Comparison of ENCODE assay signal across 7 mouse cellular contexts in genomic region chr10:63025491-63026011, GRCm38 (mm10). TPM values are rescaled to one million over a fixed set of nuclear protein-coding genes. Genes with fewer than 3 reads are reported as not detected.
DNase-seq lines count a peak whose midpoint lies in the region; ATAC-seq and TF ChIP-seq lines count a peak whose summit lies in the region.

No protein-coding gene starts in this region.

- H3K4me2 ChIP-seq in lung, embryonic 14.5 days = peak overlapping the region; percentile 69
- H3K4me2 ChIP-seq in forebrain, embryonic 12.5 days = peak overlapping the region; percentile 69
- H3K4me2 ChIP-seq in limb, embryonic 12.5 days = peak overlapping the region; percentile 67

- peak overlapping the region; percentile 95 for H3K4me3 ChIP-seq in lung, embryonic 14.5 days (ENCODE audit: low read depth, low read length)
- peak overlapping the region; percentile 90 for H3K4me3 ChIP-seq in forebrain, embryonic 12.5 days (replicated peaks)
- H3K4me3 ChIP-seq in limb, embryonic 12.5 days (replicated peaks) = 0 out of 2 replicates have a peak overlapping the region, but pooled peaks have one; percentile 87

- DNase-seq in lung, embryonic 14.5 days = peak; percentile 21
- no peak for DNase-seq in lung, postnatal 14 days
- DNase-seq in retina, embryonic 14.5 days (ENCODE audit: low spot score) = peak; percentile 41
- DNase-seq in spleen, postnatal 14 days (ENCODE audit: low spot score in 2 of 2) = no peak
- DNase-seq in adrenal gland, postnatal 14 days = no peak

- peak overlapping the region; percentile 100 for H3K27ac ChIP-seq in lung, embryonic 14.5 days (ENCODE audit: low read depth)
- peak overlapping the region; percentile 100 for H3K27ac ChIP-seq in forebrain, embryonic 12.5 days
- peak overlapping the region; percentile 100 for H3K27ac ChIP-seq in limb, embryonic 12.5 days

- no peaks in the 10 kb centered on the region; the same call in 1 of the 2 replicates for H3K36me3 ChIP-seq in lung, embryonic 14.5 days (ENCODE audit: insufficient read depth)
- H3K36me3 ChIP-seq in forebrain, embryonic 12.5 days (replicated peaks) = no peaks in the 10 kb centered on the region
- no peaks in the 10 kb centered on the region for H3K36me3 ChIP-seq in limb, embryonic 12.5 days

- no peaks in the 10 kb centered on the region for H3K9me3 ChIP-seq in lung, embryonic 14.5 days (ENCODE audit: low read depth, low read length)
- no peaks in the 10 kb centered on the region for H3K9me3 ChIP-seq in forebrain, embryonic 12.5 days
- H3K9me3 ChIP-seq in limb, embryonic 12.5 days = no peaks in the 10 kb centered on the region

- 65% methylated on average over 6 of the region's 6 CpGs for WGBS in lung, embryonic 14.5 days
- 7% methylated on average over 6 of the region's 6 CpGs for WGBS in forebrain, embryonic 12.5 days
- WGBS in limb, embryonic 12.5 days = 57% methylated on average over 6 of the region's 6 CpGs

- H3K27me3 ChIP-seq in lung, embryonic 14.5 days (ENCODE audit: insufficient read depth, low read length) = no peaks in the 10 kb centered on the region
- H3K27me3 ChIP-seq in forebrain, embryonic 12.5 days = no peaks in the 10 kb centered on the region
- no peaks in the 10 kb centered on the region for H3K27me3 ChIP-seq in limb, embryonic 12.5 days

- ATAC-seq in lung, embryonic 14.5 days (ENCODE audit: insufficient read depth) = no peak
- no peak for ATAC-seq in forebrain, embryonic 12.5 days (ENCODE audit: low FRiP score)
- ATAC-seq in limb, embryonic 12.5 days (ENCODE audit: insufficient number of reproducible peaks, insufficient read depth, low FRiP score, low TSS enrichment, low read depth) = no peak

- peaks cover 16% of the 10 kb centered on the region for H3K4me1 ChIP-seq in lung, embryonic 14.5 days (ENCODE audit: insufficient read depth)
- peaks cover 50% of the 10 kb centered on the region for H3K4me1 ChIP-seq in forebrain, embryonic 12.5 days
- H3K4me1 ChIP-seq in limb, embryonic 12.5 days (replicated peaks) = peaks cover 38% of the 10 kb centered on the region

- TF ChIP-seq CTCF in lung, embryonic 14.5 days (IDR thresholded peaks at IDR 0.05; ENCODE audit: low read depth) = no peak

- H3K9ac ChIP-seq in lung, embryonic 14.5 days = no peak overlapping the region
- 0 out of 2 replicates have a peak overlapping the region, but pooled peaks have one; percentile 9 for H3K9ac ChIP-seq in forebrain, embryonic 12.5 days
- no peak overlapping the region for H3K9ac ChIP-seq in limb, embryonic 12.5 days (replicated peaks)

RNA-seq across cellular contexts. Expression of gene Pbld2, which starts 1.4 kb away (rescaled TPM):
- polyA plus RNA-seq in lung, embryonic 14.5 days (2014; fragmentation: Nextera tagmentation; extraction: Ambion mirVana) = 1.1 and 1.5 TPM in 2 replicates
- polyA plus RNA-seq in forebrain, embryonic 12.5 days (2016; fragmentation: Nextera tagmentation; extraction: Ambion mirVana) = 0.96 and 1.1 TPM in 2 replicates
- polyA plus RNA-seq in limb, embryonic 12.5 days (2016; fragmentation: Nextera tagmentation; extraction: Ambion mirVana) = 0.96 and 1.2 TPM in 2 replicates
- 4.6 and 8.7 TPM in 2 replicates for total RNA-seq in adrenal gland, postnatal 14 days (2021)

RNA-seq across cellular contexts. Expression of gene Hnrnph3, which starts 1.5 kb away (rescaled TPM):
- polyA plus RNA-seq in lung, embryonic 14.5 days (2014; fragmentation: Nextera tagmentation; extraction: Ambion mirVana) = 71.9 and 77.9 TPM in 2 replicates
- polyA plus RNA-seq in forebrain, embryonic 12.5 days (2016; fragmentation: Nextera tagmentation; extraction: Ambion mirVana) = 260 and 265 TPM in 2 replicates
- polyA plus RNA-seq in limb, embryonic 12.5 days (2016; fragmentation: Nextera tagmentation; extraction: Ambion mirVana) = 166 and 173 TPM in 2 replicates
- 49.2 and 56.0 TPM in 2 replicates for total RNA-seq in adrenal gland, postnatal 14 days (2021)

RNA-seq across cellular contexts. Expression of gene Pbld1, which starts 34.4 kb away (rescaled TPM):
- polyA plus RNA-seq in lung, embryonic 14.5 days (2014; fragmentation: Nextera tagmentation; extraction: Ambion mirVana) = 1.4 and 1.6 TPM in 2 replicates
- polyA plus RNA-seq in forebrain, embryonic 12.5 days (2016; fragmentation: Nextera tagmentation; extraction: Ambion mirVana) = 1.1 and 1.2 TPM in 2 replicates
- 1.4 and 1.8 TPM in 2 replicates for polyA plus RNA-seq in limb, embryonic 12.5 days (2016; fragmentation: Nextera tagmentation; extraction: Ambion mirVana)
- total RNA-seq in adrenal gland, postnatal 14 days (2021) = 14.4 and 18.0 TPM in 2 replicates

RNA-seq across cellular contexts. Expression of gene Rufy2, which starts 45.5 kb away (rescaled TPM):
- 16.9 and 18.8 TPM in 2 replicates for polyA plus RNA-seq in lung, embryonic 14.5 days (2014; fragmentation: Nextera tagmentation; extraction: Ambion mirVana)
- 34.9 and 39.5 TPM in 2 replicates for polyA plus RNA-seq in forebrain, embryonic 12.5 days (2016; fragmentation: Nextera tagmentation; extraction: Ambion mirVana)
- polyA plus RNA-seq in limb, embryonic 12.5 days (2016; fragmentation: Nextera tagmentation; extraction: Ambion mirVana) = 32.1 and 33.0 TPM in 2 replicates
- 14.8 and 20.9 TPM in 2 replicates for total RNA-seq in adrenal gland, postnatal 14 days (2021)

Comparison
In these comparisons a context has a peak if more than half of its experiments do, and no peak if none do; other contexts are left out.
1. DNase-seq: peak in lung, embryonic 14.5 days (single experiment) and retina, embryonic 14.5 days (single experiment); none in lung, postnatal 14 days (single experiment), spleen, postnatal 14 days (0 of 2) and adrenal gland, postnatal 14 days (single experiment).
2. Peak in every context shown above with its lines, with median percentiles within 50 percentile points of each other: H3K27ac ChIP-seq, H3K4me2 ChIP-seq and H3K4me3 ChIP-seq.